Mouse (Mus musculus): ENCODE results near the gene Olfr1106. TPM values are rescaled to one million over a fixed set of nuclear protein-coding genes. Genes with fewer than 3 reads are reported as not detected.

Olfr1106 gene
- polyA plus RNA-seq (2016; fragmentation: Nextera tagmentation; extraction: Ambion mirVana): not detected in 2 replicates

DNA sequence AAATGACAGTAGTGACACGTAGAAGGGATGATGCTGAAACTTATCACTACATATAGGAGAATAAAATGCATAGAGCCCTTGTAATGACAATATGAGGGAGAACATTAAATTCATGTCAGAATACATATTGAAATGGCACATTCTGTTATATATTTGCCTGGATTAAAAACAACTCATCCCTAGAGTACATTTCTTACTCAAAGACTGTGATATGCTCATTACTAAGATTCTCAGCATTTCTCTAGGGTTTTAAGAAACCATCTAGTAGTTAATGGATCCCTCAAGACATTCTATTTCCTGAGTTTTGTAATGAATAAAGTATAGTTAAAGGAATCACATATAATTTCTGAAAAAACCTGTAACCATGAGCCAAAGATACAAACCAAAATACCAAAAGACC, at the start of gene Olfr1106:
TSS of gene Olfr1106 (minus strand) at position 101 of the 400 bp plus-strand sequence.
- H3K36me3 ChIP-seq: no peaks in the 10 kb centered on the region
- no peaks in the 10 kb centered on the region for H3K4me1 ChIP-seq
- ATAC-seq (ENCODE audit: low FRiP score, low read depth): no peak
- H3K4me3 ChIP-seq: no peak within 1 kb of the TSS
- 81% methylated on average over 1 of the region's 1 CpGs for WGBS
- H3K9ac ChIP-seq (replicated peaks): no peak within 1 kb of the TSS
- no peaks in the 10 kb centered on the region for H3K27me3 ChIP-seq
- H3K27ac ChIP-seq (replicated peaks): no peak within 1 kb of the TSS
- H3K4me2 ChIP-seq (replicated peaks): no peak within 1 kb of the TSS
- no peaks in the 10 kb centered on the region for H3K9me3 ChIP-seq

DNA sequence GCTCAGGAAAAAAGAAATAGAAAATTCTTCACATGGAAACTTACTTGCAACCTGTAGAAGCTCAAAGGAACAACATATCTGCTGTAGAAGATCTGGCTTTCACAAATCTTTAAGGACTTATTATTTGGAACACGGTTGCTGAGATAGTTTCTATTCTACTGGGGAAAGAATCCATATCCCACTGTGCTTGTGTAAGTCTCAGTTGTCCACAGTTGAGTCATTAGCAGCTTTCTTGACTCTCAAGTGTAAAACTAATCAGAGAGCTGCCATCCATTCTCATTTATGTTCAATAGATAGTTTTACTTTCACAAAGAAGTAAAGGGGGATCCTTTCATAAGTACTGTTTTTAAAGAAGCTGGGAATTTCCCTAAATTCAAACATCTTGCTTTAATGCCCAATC, 43.8 kb upstream of the Olfr1106 start, which contains the start of gene Olfr1109:
TSS of gene Olfr1109 (minus strand) at position 101 of the 400 bp plus-strand sequence.
- ATAC-seq (ENCODE audit: low FRiP score, low read depth): no peak
- 56% methylated on average over 1 of the region's 1 CpGs for WGBS
- Histone ChIP-seq H3K9ac (replicated peaks) (no peak within 1 kb of the TSS), H3K36me3 (no peaks in the 10 kb centered on the region), H3K27me3 (no peaks in the 10 kb centered on the region), H3K27ac (replicated peaks) (no peak within 1 kb of the TSS), H3K4me2 (replicated peaks) (no peak within 1 kb of the TSS), H3K4me1 (no peaks in the 10 kb centered on the region), H3K9me3 (no peaks in the 10 kb centered on the region), H3K4me3 (no peak within 1 kb of the TSS)

DNA sequence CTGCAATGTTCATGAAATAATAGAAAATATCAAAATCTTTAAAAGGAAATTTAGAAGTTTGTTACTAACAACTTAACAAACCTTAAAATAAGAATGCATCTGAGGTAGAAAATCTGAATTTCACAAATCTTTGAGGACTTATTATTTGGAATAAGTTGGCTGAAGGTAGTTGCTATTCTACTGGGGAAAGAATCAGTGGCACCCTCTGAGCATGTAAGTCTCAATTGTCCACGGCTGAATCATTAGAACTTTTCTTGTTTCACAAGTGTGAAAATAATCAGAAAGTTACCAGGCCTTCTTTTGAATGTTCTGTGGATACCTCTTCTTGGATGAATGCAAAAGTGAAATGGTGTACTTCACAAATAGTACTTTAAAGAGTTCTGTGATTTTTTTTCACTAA, 23.6 kb upstream of the Olfr1106 start, which contains the start of gene Olfr1107:
TSS of gene Olfr1107 (minus strand) at position 101 of the 400 bp plus-strand sequence.
- Histone ChIP-seq H3K36me3 (no peaks in the 10 kb centered on the region), H3K4me2 (replicated peaks) (no peak within 1 kb of the TSS), H3K9ac (replicated peaks) (no peak within 1 kb of the TSS), H3K27me3 (no peaks in the 10 kb centered on the region), H3K4me3 (no peak within 1 kb of the TSS), H3K9me3 (no peaks in the 10 kb centered on the region), H3K27ac (replicated peaks) (no peak within 1 kb of the TSS), H3K4me1 (no peaks in the 10 kb centered on the region)
- no peak for ATAC-seq (ENCODE audit: low FRiP score, low read depth)
- 83% methylated on average over 1 of the region's 1 CpGs for WGBS

DNA sequence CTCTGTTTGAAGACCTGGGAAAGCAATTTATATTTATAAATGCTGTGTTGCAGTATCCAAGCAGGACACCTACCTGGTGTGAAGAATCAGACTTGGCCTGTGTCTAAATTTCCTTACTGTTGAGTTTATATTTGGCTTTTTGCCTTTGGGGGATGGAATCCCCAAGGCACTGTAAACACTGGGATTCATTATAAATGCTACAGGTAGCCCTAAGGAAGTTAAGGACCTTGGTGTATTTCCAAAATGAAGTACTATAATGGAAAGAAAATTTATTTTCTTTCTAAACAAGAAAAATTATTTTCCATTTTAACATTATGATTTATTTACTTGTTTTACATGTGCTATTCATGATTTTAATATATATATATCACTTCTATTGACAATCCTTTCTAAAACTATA, 15.6 kb downstream of the Olfr1106 start, which contains the start of gene Olfr1105:
TSS of gene Olfr1105 (minus strand) at position 101 of the 400 bp plus-strand sequence.
- no peak for ATAC-seq (ENCODE audit: low FRiP score, low read depth)
- Histone ChIP-seq H3K9ac (replicated peaks) (no peak within 1 kb of the TSS), H3K4me3 (no peak within 1 kb of the TSS), H3K4me1 (no peaks in the 10 kb centered on the region), H3K4me2 (replicated peaks) (no peak within 1 kb of the TSS), H3K9me3 (no peaks in the 10 kb centered on the region), H3K36me3 (no peaks in the 10 kb centered on the region), H3K27me3 (no peaks in the 10 kb centered on the region), H3K27ac (replicated peaks) (no peak within 1 kb of the TSS)

DNA sequence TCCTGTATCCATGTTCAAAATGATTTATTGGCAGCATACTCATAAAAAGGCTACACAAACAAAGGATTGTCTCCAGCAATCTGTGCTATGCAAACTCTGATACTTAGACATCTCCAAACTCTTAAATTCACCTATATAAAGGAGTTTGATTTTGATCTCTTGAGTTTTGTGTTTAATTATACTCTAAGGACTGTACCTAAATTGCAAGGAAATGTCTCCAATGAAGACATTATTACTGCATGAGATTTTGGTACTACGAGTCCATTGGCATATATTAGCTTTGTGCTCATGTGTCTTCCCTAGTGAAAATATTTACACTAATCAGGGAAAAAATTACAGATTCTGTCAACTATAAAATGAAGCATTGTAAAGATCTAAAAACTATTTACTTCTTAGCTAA, 25.1 kb downstream of the Olfr1106 start, which contains the start of gene Olfr1104:
TSS of gene Olfr1104 (minus strand) at position 101 of the 400 bp plus-strand sequence.
- 85% methylated on average over 1 of the region's 1 CpGs for whole genome bisulfite sequencing
- Histone ChIP-seq H3K27me3 (no peaks in the 10 kb centered on the region), H3K9ac (replicated peaks) (no peak within 1 kb of the TSS), H3K4me2 (replicated peaks) (no peak within 1 kb of the TSS), H3K36me3 (no peaks in the 10 kb centered on the region), H3K9me3 (no peaks in the 10 kb centered on the region), H3K4me1 (no peaks in the 10 kb centered on the region), H3K4me3 (no peak within 1 kb of the TSS), H3K27ac (replicated peaks) (no peak within 1 kb of the TSS)
- ATAC-seq (ENCODE audit: low FRiP score, low read depth): no peak

DNA sequence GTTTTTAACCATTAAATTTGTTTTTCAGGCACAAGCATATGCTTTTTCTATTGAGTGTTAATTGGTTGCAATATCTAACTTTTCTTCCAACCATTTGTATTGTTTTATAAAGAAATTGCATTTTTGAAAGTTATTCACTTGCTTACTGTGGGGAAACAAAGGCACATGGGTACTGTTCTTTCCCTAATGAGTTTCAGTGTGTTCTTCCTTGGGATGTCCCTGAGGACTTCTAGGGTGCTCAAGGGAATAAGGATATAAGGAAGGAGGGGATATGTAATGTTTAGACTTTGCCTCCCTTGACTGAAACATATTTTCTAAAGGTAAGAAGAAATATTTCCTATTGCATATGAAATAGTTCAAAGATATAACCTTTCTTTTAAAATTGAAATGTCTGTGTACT, 54.0 kb downstream of the Olfr1106 start, which contains the start of gene Olfr1102:
TSS of gene Olfr1102 (plus strand) at position 301 of the 400 bp plus-strand sequence.
- Histone ChIP-seq H3K4me2 (replicated peaks) (no peak within 1 kb of the TSS), H3K9me3 (no peaks in the 10 kb centered on the region), H3K36me3 (no peaks in the 10 kb centered on the region), H3K27ac (replicated peaks) (no peak within 1 kb of the TSS), H3K9ac (replicated peaks) (no peak within 1 kb of the TSS), H3K4me3 (no peak within 1 kb of the TSS), H3K4me1 (no peaks in the 10 kb centered on the region), H3K27me3 (no peaks in the 10 kb centered on the region)
- no peak for ATAC-seq (ENCODE audit: low FRiP score, low read depth)

Other genes with a start within 250 kb of the Olfr1106 start
- gene Olfr141, start 242.3 kb downstream of the Olfr1106 start, polyA plus RNA-seq (2016; fragmentation: Nextera tagmentation; extraction: Ambion mirVana): not detected in 2 replicates
- gene Olfr1094, start 227.6 kb downstream of the Olfr1106 start, polyA plus RNA-seq (2016; fragmentation: Nextera tagmentation; extraction: Ambion mirVana): not detected in 2 replicates
- not detected in 2 replicates for gene Olfr1095, start 200.6 kb downstream of the Olfr1106 start, polyA plus RNA-seq (2016; fragmentation: Nextera tagmentation; extraction: Ambion mirVana)
- not detected in 2 replicates for gene Gm13723, start 177.5 kb downstream of the Olfr1106 start, polyA plus RNA-seq (2016; fragmentation: Nextera tagmentation; extraction: Ambion mirVana)
- not detected in 2 replicates for gene Olfr1097, start 160.1 kb downstream of the Olfr1106 start, polyA plus RNA-seq (2016; fragmentation: Nextera tagmentation; extraction: Ambion mirVana)
- not detected in 2 replicates for gene Olfr1098, start 127.7 kb downstream of the Olfr1106 start, polyA plus RNA-seq (2016; fragmentation: Nextera tagmentation; extraction: Ambion mirVana)
- gene Olfr1099, start 91.6 kb downstream of the Olfr1106 start, polyA plus RNA-seq (2016; fragmentation: Nextera tagmentation; extraction: Ambion mirVana): not detected in 2 replicates
- gene Olfr1100, start 72.3 kb downstream of the Olfr1106 start, polyA plus RNA-seq (2016; fragmentation: Nextera tagmentation; extraction: Ambion mirVana): not detected in 2 replicates
- not detected in 2 replicates for gene Olfr1101, start 61.1 kb downstream of the Olfr1106 start, polyA plus RNA-seq (2016; fragmentation: Nextera tagmentation; extraction: Ambion mirVana)
- not detected in 2 replicates for gene Olfr1102, start 53.9 kb downstream of the Olfr1106 start, polyA plus RNA-seq (2016; fragmentation: Nextera tagmentation; extraction: Ambion mirVana)
- gene Olfr1104, start 25.2 kb downstream of the Olfr1106 start, polyA plus RNA-seq (2016; fragmentation: Nextera tagmentation; extraction: Ambion mirVana): not detected in 2 replicates
- gene Olfr1105, start 15.7 kb downstream of the Olfr1106 start, polyA plus RNA-seq (2016; fragmentation: Nextera tagmentation; extraction: Ambion mirVana): not detected in 2 replicates
- not detected in 2 replicates for gene Olfr1107, start 23.5 kb upstream of the Olfr1106 start, polyA plus RNA-seq (2016; fragmentation: Nextera tagmentation; extraction: Ambion mirVana)
- gene Olfr1109, start 43.7 kb upstream of the Olfr1106 start, polyA plus RNA-seq (2016; fragmentation: Nextera tagmentation; extraction: Ambion mirVana): not detected in 2 replicates
- not detected in 2 replicates for gene Olfr259, start 62.3 kb upstream of the Olfr1106 start, polyA plus RNA-seq (2016; fragmentation: Nextera tagmentation; extraction: Ambion mirVana)
- not detected in 2 replicates for gene Olfr1110, start 88.0 kb upstream of the Olfr1106 start, polyA plus RNA-seq (2016; fragmentation: Nextera tagmentation; extraction: Ambion mirVana)
- not detected in 2 replicates for gene Olfr1111, start 100.4 kb upstream of the Olfr1106 start, polyA plus RNA-seq (2016; fragmentation: Nextera tagmentation; extraction: Ambion mirVana)
- gene Olfr1112, start 135.5 kb upstream of the Olfr1106 start, polyA plus RNA-seq (2016; fragmentation: Nextera tagmentation; extraction: Ambion mirVana): not detected in 2 replicates
- gene Olfr1113, start 156.7 kb upstream of the Olfr1106 start, polyA plus RNA-seq (2016; fragmentation: Nextera tagmentation; extraction: Ambion mirVana): not detected in 2 replicates
- not detected in 2 replicates for gene Olfr1115, start 195.7 kb upstream of the Olfr1106 start, polyA plus RNA-seq (2016; fragmentation: Nextera tagmentation; extraction: Ambion mirVana)
- gene Olfr1116, start 215.3 kb upstream of the Olfr1106 start, polyA plus RNA-seq (2016; fragmentation: Nextera tagmentation; extraction: Ambion mirVana): not detected in 2 replicates

All from midbrain, embryonic 12.5 days (tissue).